Mouse (Mus musculus): Measurements from ENCODE around the gene Smc5.

Smc5 gene

DNA sequence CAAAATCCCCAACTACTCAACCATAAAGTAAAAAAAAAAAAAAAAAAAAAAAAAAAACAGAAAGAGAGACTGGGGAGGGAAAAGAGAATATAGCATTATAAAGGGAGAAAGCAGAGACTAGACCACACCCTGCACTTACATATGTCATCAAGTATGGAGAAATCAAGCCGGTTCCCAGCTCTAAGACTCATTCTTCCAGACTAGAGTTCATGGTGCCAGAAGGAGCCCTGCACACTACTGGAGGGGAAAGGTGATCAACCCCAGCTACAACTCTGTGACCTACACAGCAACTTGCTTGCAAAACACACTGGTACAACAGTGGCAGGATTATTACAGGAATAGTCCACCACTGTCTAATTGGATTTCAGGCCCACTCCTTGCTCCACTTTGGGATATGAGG is 84.0 kb downstream of the Smc5 start:
- no peak for DNase-seq (ENCODE audit: low spot score)

DNA sequence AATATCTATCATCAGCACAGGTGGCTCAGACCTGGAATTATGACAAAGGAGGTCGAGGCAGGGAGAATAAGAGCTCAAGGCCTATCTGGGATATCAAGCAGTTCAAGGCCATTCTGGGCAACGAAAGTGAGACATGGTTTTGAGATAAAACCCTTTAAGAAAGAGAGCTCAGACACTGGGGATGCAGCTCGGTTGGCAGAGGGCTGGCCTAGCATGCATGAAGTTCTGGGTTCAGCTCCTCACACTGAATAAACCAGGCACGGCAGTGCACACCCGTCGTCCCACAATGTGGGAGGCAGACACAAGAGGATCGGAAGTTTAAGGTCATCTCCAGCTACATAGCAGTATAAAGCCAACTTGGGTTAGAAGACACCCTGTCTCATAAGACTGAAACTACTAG is 84.7 kb downstream of the Smc5 start:
- DNase-seq (ENCODE audit: low spot score): no peak

DNA sequence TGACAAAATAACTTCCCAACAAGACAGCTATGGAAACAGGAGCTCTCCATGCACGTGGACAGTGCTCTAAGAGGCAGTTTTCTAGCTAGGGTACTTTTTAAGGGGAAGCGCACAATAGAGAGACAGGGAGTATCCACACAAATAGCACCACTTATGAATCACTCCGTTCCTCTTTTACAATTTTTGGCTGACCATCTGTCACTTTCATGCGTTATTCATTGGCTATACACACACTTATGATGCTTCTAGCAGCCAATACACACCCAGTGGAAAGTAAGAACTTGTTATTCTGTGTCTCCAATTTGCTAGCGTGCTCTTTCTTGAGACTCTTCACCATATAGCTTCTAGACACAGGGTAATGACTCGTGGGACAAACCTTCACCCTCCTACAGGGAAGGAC is 86.0 kb downstream of the Smc5 start:
- DNase-seq (ENCODE audit: low spot score): no peak

DNA sequence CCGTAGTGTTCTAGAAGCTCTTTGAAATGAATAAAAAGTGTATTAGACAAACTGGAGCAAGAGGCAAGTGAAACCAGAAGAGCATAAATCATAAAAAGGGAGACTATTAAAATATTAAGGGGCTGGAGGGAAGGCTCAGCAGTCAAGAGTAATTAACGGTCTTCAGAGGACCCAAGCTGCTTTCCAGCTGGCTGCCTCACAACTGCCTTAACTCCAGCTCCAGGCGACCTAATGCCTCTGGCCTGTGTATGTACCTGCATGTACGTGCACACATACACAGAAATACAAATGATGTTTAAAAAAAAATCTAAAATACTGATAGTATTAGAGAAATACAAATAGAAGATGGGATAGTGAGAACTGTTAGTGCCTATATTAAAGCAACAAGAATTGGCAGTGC is 89.6 kb downstream of the Smc5 start:
- no peak for DNase-seq (ENCODE audit: low spot score)

DNA sequence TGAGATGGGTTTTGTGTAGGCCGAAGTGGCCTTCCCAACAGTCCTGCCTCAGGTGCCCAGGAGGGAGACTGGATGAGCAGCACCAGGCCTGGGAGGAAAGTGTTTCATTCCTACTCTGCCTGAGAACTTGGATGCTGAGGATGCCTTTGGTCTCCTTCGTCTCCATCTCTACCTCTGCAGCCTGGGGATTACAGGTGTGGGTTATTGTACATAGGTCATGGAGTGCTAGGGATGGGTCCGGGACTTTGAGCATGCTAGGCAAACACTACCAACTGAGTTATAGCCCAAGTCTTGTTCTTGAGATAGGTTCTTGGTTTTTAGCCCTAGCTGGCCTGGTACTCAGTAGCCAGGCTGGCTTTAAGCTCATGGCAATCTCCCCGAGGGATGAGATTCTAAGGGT is 90.2 kb downstream of the Smc5 start:
- DNase-seq (ENCODE audit: low spot score): no peak

DNA sequence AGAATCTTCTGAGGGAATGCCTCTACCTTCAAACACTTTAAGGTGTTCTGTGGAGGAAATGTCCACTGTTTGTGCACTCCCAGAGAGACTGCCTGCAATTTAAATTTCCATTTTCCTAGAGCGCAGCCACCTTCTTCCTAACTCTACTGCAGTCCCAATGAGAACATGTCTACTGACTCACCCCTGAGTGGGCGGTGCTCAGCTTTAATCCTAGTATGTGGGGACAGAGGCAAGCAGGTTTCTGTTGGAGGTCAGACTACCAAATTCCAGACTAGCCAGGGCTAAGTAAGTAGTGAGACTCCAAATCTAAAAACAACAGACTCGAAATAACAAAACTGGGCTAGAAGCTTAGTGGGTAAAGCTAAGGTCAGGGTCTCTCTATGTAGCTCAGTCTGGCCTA is 95.2 kb downstream of the Smc5 start:
- DNase-seq (ENCODE audit: low spot score): no peak

- no peak for DNase-seq (ENCODE audit: low spot score)
Observed at GRCm38 (mm10) chr19:23175511-23175910, 98.2 kb downstream of the Smc5 start.

- no peak for DNase-seq (ENCODE audit: low spot score)
Observed at GRCm38 (mm10) chr19:23175090-23175489, 98.6 kb downstream of the Smc5 start.

- DNase-seq (ENCODE audit: low spot score): no peak
Observed at GRCm38 (mm10) chr19:23171136-23171535, 102.6 kb downstream of the Smc5 start.

DNA sequence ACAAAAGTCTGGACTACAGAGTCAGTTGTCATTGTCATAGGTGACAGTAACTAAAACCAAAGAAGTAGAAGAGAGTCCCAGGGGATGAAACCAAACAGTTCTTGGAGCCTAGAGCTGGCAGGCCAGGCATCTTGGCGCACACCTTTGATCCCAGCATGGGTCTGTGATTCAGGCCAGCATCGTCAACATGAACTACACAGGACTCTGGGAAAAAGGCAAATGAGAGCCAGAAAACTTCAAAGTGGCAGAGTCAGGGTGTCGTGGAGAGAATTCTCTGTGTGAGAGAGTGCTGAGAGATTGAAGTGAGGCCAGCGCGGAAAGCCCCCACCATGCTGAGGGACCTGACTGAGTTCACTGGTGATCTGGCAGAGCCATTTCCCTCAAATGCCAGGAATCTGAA is 103.2 kb downstream of the Smc5 start:
- DNase-seq (ENCODE audit: low spot score): no peak

GRCm38 (mm10) chr19:23169659-23170050 is 104.0 kb downstream of the Smc5 start:
- DNase-seq (ENCODE audit: low spot score): no peak

- no peak for DNase-seq (ENCODE audit: low spot score)
Observed at GRCm38 (mm10) chr19:23168899-23169658, 104.6 kb downstream of the Smc5 start.

- DNase-seq (ENCODE audit: low spot score): no peak
Observed at GRCm38 (mm10) chr19:23166550-23167284, 107.0 kb downstream of the Smc5 start.

- DNase-seq (ENCODE audit: low spot score): no peak
Observed at GRCm38 (mm10) chr19:23164651-23165240, 109.0 kb downstream of the Smc5 start.

DNA sequence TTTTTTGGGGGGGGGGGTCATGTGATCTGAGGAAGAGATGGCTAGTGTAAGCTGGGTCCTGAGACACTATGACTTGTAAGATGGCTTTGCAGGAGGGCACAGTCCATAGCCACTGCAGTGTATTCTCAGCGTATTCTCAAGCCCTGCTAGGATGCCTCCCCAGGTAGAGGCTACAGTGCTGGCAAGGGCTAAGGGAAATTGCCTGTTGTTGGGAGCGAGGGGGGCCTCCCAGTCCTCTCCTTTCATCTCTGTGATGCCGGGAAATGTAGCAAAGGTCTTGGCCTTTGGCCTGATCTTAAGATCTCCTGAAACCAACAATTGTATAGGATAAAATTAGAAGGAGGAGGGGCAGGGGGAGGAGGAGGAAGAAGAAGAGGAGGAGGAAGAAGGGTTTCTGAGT is 110.3 kb downstream of the Smc5 start:
- no peak for DNase-seq (ENCODE audit: low spot score)

- DNase-seq (ENCODE audit: low spot score): no peak
Observed at GRCm38 (mm10) chr19:23162877-23163276, 110.8 kb downstream of the Smc5 start.

GRCm38 (mm10) chr19:23162387-23162809 is 111.3 kb downstream of the Smc5 start:
- no peak for DNase-seq (ENCODE audit: low spot score)

DNA sequence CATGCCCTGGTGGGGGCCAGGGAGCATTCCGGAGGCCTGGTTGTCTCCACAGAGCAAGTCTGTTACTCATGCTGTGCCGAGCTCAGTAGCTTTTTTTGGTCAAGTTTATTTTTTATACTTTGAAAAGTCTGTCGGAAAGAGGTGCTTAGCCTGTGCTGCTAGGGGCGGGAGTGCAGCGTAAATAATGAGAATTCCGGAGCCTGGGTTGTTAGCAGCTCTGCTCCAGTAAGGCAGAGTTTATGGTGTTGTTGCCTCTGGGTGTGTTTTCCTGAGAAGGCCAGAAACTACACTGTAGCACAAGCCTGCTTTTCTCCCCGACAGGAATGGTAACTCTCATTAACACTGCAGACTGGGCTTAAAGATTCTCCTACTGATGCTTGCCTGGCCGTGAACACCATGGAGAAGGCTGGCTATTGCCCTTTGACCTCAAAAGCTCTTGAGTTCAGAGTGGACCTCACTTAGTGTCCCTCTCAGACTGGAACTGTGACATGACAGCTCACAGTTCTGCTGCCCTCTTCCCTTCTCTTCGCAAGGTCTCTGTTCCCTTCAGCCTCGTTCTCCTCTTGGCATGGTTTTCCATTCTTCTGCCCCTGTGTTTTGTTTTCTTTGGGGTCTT is 113.8 kb downstream of the Smc5 start:
- DNase-seq (ENCODE audit: low spot score): no peak

Measured in testis, postnatal 10 days (tissue).